Mouse (Mus musculus) kidney, postnatal 25 days (tissue): ENCODE data around the gene Iqcd.

Experiments used
- DNase-seq, 2 experiments: peaks; one replicate each; pipeline ENCODE4 v3.0.0; 2021; ENCODE audit warnings: mixed read lengths in 2 of 2

Gene Iqcd

GRCm38 (mm10) chr5:120604839-120605238 lies 16.0 kb downstream of the Iqcd start:
- DNase-seq, result peak; percentile 89 to 96

GRCm38 (mm10) chr5:120605241-120605661 lies 16.4 kb downstream of the Iqcd start:
- DNase-seq, result no peak

- DNase-seq, result peak; percentile 88 to 95
These were observed 16.9 kb downstream of the Iqcd start for GRCm38 (mm10) chr5:120605688-120606087.

GRCm38 (mm10) chr5:120606590-120607200 lies 17.9 kb downstream of the Iqcd start:
- no peak for DNase-seq

GRCm38 (mm10) chr5:120607335-120607734 lies 18.5 kb downstream of the Iqcd start:
- no peak for DNase-seq

GRCm38 (mm10) chr5:120609246-120609775 lies 20.5 kb downstream of the Iqcd start:
- no peak for DNase-seq

- peak; percentile 65 to 76 for DNase-seq
These were observed 22.1 kb downstream of the Iqcd start for GRCm38 (mm10) chr5:120610906-120611305.

GRCm38 (mm10) chr5:120611416-120611815 lies 22.6 kb downstream of the Iqcd start:
- no peak for DNase-seq

- peak; percentile 98 to 100 for DNase-seq
These were observed 23.6 kb downstream of the Iqcd start, which contains the start of the genes Rita1 and Ddx54 for GRCm38 (mm10) chr5:120612442-120612821. Gene Rita1, minus strand, starts transcription at chr5:120612589. Gene Ddx54, plus strand, starts transcription at chr5:120612739.

- peak; percentile 100 for DNase-seq
These were observed 24.2 kb downstream of the Iqcd start for GRCm38 (mm10) chr5:120612822-120613604.

GRCm38 (mm10) chr5:120615903-120616302 lies 27.1 kb downstream of the Iqcd start:
- DNase-seq, result peak in 1 of 2 experiments; percentile 50

- no peak for DNase-seq
These were observed 30.0 kb downstream of the Iqcd start for GRCm38 (mm10) chr5:120618778-120619177.

GRCm38 (mm10) chr5:120619201-120619600 lies 30.4 kb downstream of the Iqcd start:
- DNase-seq, result peak; percentile 63 to 74

GRCm38 (mm10) chr5:120620375-120621077 lies 31.7 kb downstream of the Iqcd start:
- DNase-seq, result peak; percentile 80 to 82

GRCm38 (mm10) chr5:120621078-120621765 lies 32.4 kb downstream of the Iqcd start:
- peak; percentile 60 to 88 for DNase-seq

GRCm38 (mm10) chr5:120621846-120622197 lies 33.0 kb downstream of the Iqcd start:
- no peak for DNase-seq

- DNase-seq, result peak; percentile 64 to 68
These were observed 33.5 kb downstream of the Iqcd start for GRCm38 (mm10) chr5:120622198-120622851.

- no peak for DNase-seq
These were observed 35.6 kb downstream of the Iqcd start for GRCm38 (mm10) chr5:120624427-120624826.

- DNase-seq, result peak in 1 of 2 experiments; percentile 30
These were observed 37.6 kb downstream of the Iqcd start for GRCm38 (mm10) chr5:120626399-120626798.

GRCm38 (mm10) chr5:120627515-120628300 lies 38.9 kb downstream of the Iqcd start:
- no peak for DNase-seq

- DNase-seq, result peak in 1 of 2 experiments; percentile 49
These were observed 39.8 kb downstream of the Iqcd start for GRCm38 (mm10) chr5:120628624-120629023.
